Mouse (Mus musculus): ENCODE measurements around the gene Hspbap1. TPM values are rescaled to one million over a fixed set of nuclear protein-coding genes. Genes with fewer than 3 reads are reported as not detected.

The Hspbap1 gene
- polyA plus RNA-seq, 1 experiment from 2014 or later, result 8.0 TPM

GRCm38 (mm10) chr16:35756697-35757096 is 13.5 kb upstream of the Hspbap1 start:
- Histone ChIP-seq H3K4me3 (ENCODE audit: low read depth, low read length) (no peak overlapping the region), H3K27ac (ENCODE audit: low read depth, low read length) (no peak overlapping the region), H3K4me2 (replicated peaks; ENCODE audit: low read depth) (no peak overlapping the region), H3K9me3 (ENCODE audit: control insufficient read depth) (no peaks in the 10 kb centered on the region), H3K27me3 (replicated peaks; ENCODE audit: control insufficient read depth, insufficient read depth, low read length) (no peaks in the 10 kb centered on the region), H3K36me3 (ENCODE audit: control insufficient read depth, insufficient read depth) (no peaks in the 10 kb centered on the region), H3K4me1 (replicated peaks; ENCODE audit: control insufficient read depth, insufficient read depth, low read length) (0 out of 2 replicates have a peak, but pooled peaks cover 5% of the 10 kb centered on the region), H3K9ac (ENCODE audit: low read depth, low read length) (no peak overlapping the region)
- no peak for TF ChIP-seq CTCF (IDR thresholded peaks at IDR 0.05; ENCODE audit: low read depth)
- WGBS, result 69% methylated on average over 9 of the region's 9 CpGs
- ATAC-seq, result no peak

GRCm38 (mm10) chr16:35759401-35759800 is 10.8 kb upstream of the Hspbap1 start:
- Histone ChIP-seq H3K27ac (ENCODE audit: low read depth, low read length) (no peak overlapping the region), H3K4me3 (ENCODE audit: low read depth, low read length) (no peak overlapping the region), H3K4me2 (replicated peaks; ENCODE audit: low read depth) (no peak overlapping the region), H3K4me1 (replicated peaks; ENCODE audit: control insufficient read depth, insufficient read depth, low read length) (0 out of 2 replicates have a peak, but pooled peaks cover 5% of the 10 kb centered on the region), H3K36me3 (ENCODE audit: control insufficient read depth, insufficient read depth) (no peaks in the 10 kb centered on the region), H3K27me3 (replicated peaks; ENCODE audit: control insufficient read depth, insufficient read depth, low read length) (no peaks in the 10 kb centered on the region), H3K9ac (ENCODE audit: low read depth, low read length) (no peak overlapping the region), H3K9me3 (ENCODE audit: control insufficient read depth) (no peaks in the 10 kb centered on the region)
- no peak for TF ChIP-seq CTCF (IDR thresholded peaks at IDR 0.05; ENCODE audit: low read depth)
- ATAC-seq, result no peak
- WGBS, result 77% methylated on average over 5 of the region's 5 CpGs

DNA sequence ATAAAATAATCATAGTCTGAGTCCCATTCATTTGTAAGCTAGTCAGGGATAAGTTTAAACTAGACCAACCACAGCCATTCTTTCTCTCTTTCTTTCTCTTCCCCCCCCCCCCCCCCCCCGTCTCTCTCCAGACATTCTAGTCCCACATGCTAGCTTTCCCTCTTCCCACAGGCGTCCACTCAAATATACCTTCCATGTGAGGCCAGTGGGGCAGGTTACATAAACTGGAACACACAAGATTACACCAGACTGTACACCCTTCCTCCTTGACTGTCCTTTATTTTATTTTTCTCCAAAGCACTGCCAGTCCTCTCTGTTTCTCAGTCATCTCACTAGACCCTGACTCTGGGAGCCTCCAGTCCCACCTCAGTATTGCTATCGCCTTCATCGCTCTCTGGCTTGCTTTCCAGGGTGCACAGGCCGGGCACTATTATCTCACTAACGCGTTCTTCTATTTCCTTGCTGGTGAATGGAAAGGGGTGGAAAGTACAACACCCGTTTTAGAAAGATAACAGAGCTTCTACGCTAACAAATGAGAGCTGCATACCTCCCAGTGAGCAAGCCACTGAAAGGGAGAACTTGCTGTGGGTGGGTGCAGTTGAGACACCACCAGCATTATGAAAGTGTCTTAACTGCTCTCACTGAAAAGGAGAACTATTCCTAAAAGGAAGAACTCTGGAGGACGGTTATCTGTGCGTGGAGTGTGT is 6.4 kb upstream of the Hspbap1 start:
- Histone ChIP-seq H3K9ac (ENCODE audit: low read depth, low read length) (no peak overlapping the region), H3K4me1 (replicated peaks; ENCODE audit: control insufficient read depth, insufficient read depth, low read length) (peaks cover 7% of the 10 kb centered on the region; the same call in 1 of the 2 replicates), H3K4me2 (replicated peaks; ENCODE audit: low read depth) (no peak overlapping the region), H3K27me3 (replicated peaks; ENCODE audit: control insufficient read depth, insufficient read depth, low read length) (no peaks in the 10 kb centered on the region), H3K4me3 (ENCODE audit: low read depth, low read length) (no peak overlapping the region), H3K27ac (ENCODE audit: low read depth, low read length) (no peak overlapping the region), H3K36me3 (ENCODE audit: control insufficient read depth, insufficient read depth) (no peaks in the 10 kb centered on the region), H3K9me3 (ENCODE audit: control insufficient read depth) (no peaks in the 10 kb centered on the region)
- WGBS, result 62% methylated on average over 11 of the region's 11 CpGs
- ATAC-seq, result no peak
- no peak for TF ChIP-seq CTCF (IDR thresholded peaks at IDR 0.05; ENCODE audit: low read depth)

- H3K4me1 ChIP-seq (replicated peaks; ENCODE audit: control insufficient read depth, insufficient read depth, low read length), result peaks cover 7% of the 10 kb centered on the region; the same call in 1 of the 2 replicates
- H3K27me3 ChIP-seq (replicated peaks; ENCODE audit: control insufficient read depth, insufficient read depth, low read length), result no peaks in the 10 kb centered on the region
- WGBS, result 76% methylated on average over 1 of the region's 1 CpGs
- no peaks in the 10 kb centered on the region for H3K9me3 ChIP-seq (ENCODE audit: control insufficient read depth)
- H3K4me2 ChIP-seq (replicated peaks; ENCODE audit: low read depth), result no peak overlapping the region
- no peak for ATAC-seq
- H3K27ac ChIP-seq (ENCODE audit: low read depth, low read length), result no peak overlapping the region
- TF ChIP-seq CTCF (IDR thresholded peaks at IDR 0.05; ENCODE audit: low read depth), result 0 out of 2 replicates have a peak, but pooled peaks have one; percentile 19
- no peak overlapping the region for H3K4me3 ChIP-seq (ENCODE audit: low read depth, low read length)
- no peak overlapping the region for H3K9ac ChIP-seq (ENCODE audit: low read depth, low read length)
- H3K36me3 ChIP-seq (ENCODE audit: control insufficient read depth, insufficient read depth), result no peaks in the 10 kb centered on the region
Observed at GRCm38 (mm10) chr16:35764941-35765340, 5.2 kb upstream of the Hspbap1 start.

DNA sequence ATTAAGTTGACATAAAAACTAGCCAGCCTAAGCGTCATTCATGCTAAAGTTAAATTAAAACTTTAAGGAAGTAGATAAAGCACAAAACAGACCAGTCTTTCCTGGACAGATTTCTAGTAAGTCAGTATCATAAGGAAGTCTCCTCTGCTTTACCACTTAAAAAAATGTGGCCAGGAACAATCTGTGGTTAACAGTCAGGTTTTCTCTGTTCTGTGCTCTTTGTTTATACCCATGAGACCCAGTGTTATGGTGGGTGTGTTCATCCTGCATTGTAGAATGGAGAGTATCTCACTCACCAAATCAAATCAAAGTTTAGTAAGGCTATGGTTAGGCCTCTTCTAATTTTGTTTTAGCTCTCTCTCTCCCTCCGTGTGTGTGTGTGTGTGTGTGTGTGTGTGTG is 4.7 kb upstream of the Hspbap1 start:
- H3K4me2 ChIP-seq (replicated peaks; ENCODE audit: low read depth), result no peak overlapping the region
- ATAC-seq, result no peak
- no peak overlapping the region for H3K4me3 ChIP-seq (ENCODE audit: low read depth, low read length)
- no peaks in the 10 kb centered on the region for H3K27me3 ChIP-seq (replicated peaks; ENCODE audit: control insufficient read depth, insufficient read depth, low read length)
- no peak overlapping the region for H3K27ac ChIP-seq (ENCODE audit: low read depth, low read length)
- TF ChIP-seq CTCF (IDR thresholded peaks at IDR 0.05; ENCODE audit: low read depth), result no peak
- H3K9me3 ChIP-seq (ENCODE audit: control insufficient read depth), result no peaks in the 10 kb centered on the region
- no peak overlapping the region for H3K9ac ChIP-seq (ENCODE audit: low read depth, low read length)
- 40% methylated on average over 2 of the region's 2 CpGs for WGBS
- H3K4me1 ChIP-seq (replicated peaks; ENCODE audit: control insufficient read depth, insufficient read depth, low read length), result peaks cover 7% of the 10 kb centered on the region; the same call in 1 of the 2 replicates
- no peaks in the 10 kb centered on the region for H3K36me3 ChIP-seq (ENCODE audit: control insufficient read depth, insufficient read depth)

DNA sequence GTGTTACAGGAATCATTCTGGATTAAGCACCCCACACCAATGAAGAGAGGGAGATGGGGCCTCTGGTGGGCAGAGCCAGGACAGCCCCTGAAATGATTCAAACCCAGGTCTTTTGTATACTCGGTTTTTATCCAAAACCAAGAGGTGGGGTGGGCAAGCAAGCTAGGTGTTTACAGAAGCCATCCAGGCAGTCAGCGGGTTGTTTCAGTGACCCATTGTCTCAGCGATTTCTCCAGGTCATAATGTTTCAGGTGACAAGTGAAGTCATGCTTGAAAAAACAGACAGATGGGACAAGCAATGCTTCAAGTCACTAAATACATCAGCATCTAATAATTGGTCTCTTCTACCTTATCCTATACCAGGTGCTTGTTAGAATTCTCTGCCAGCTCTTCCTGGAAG is 3.8 kb upstream of the Hspbap1 start:
- H3K27me3 ChIP-seq (replicated peaks; ENCODE audit: control insufficient read depth, insufficient read depth, low read length), result no peaks in the 10 kb centered on the region
- no peaks in the 10 kb centered on the region for H3K9me3 ChIP-seq (ENCODE audit: control insufficient read depth)
- H3K27ac ChIP-seq (ENCODE audit: low read depth, low read length), result no peak overlapping the region
- no peaks in the 10 kb centered on the region for H3K36me3 ChIP-seq (ENCODE audit: control insufficient read depth, insufficient read depth)
- ATAC-seq, result no peak
- H3K9ac ChIP-seq (ENCODE audit: low read depth, low read length), result no peak overlapping the region
- WGBS, result 78% methylated on average over 3 of the region's 3 CpGs
- no peak overlapping the region for H3K4me3 ChIP-seq (ENCODE audit: low read depth, low read length)
- no peak for TF ChIP-seq CTCF (IDR thresholded peaks at IDR 0.05; ENCODE audit: low read depth)
- peaks cover 12% of the 10 kb centered on the region for H3K4me1 ChIP-seq (replicated peaks; ENCODE audit: control insufficient read depth, insufficient read depth, low read length)
- no peak overlapping the region for H3K4me2 ChIP-seq (replicated peaks; ENCODE audit: low read depth)

All from intestine, postnatal 0 days (tissue).